Mouse (Mus musculus): ENCODE measurements around the gene Foxd2.

- peak in 1 of 2 experiments; percentile 58; a peak in 2 of 4 replicates for TF ChIP-seq CTCF (conservative IDR thresholded peaks at IDR 0.05 in 1 of 2, IDR thresholded peaks at IDR 0.05 in 1 of 2; ENCODE audit: low read depth in 2 of 2, low read length in 2 of 2)
- TF ChIP-seq SMC3 (IDR thresholded peaks at IDR 0.05; ENCODE audit: low read depth, low read length) = peak; percentile 48
- no peak for TF ChIP-seq MEF2A (IDR thresholded peaks at IDR 0.05; ENCODE audit: borderline replicate concordance, low read depth, low read length)
- TF ChIP-seq JUND (conservative IDR thresholded peaks at IDR 0.05; ENCODE audit: low read depth, low read length) = no peak
Measured at GRCm38 (mm10) chr4:114897853-114898252, 10.8 kb downstream of the Foxd2 start.

Data from CH12.LX (cell line).